Mouse (Mus musculus) adrenal gland, adult 18-20 months (tissue): Measurements from ENCODE around the gene Dclre1b. TPM values are rescaled to one million over a fixed set of nuclear protein-coding genes. Genes with fewer than 3 reads are reported as not detected.
"Not testable (repeated sequence)": the region's sequence is repeated elsewhere in the genome, so short reads cannot be mapped to it uniquely, and the experiment has no call there.

Source experiments
- DNase-seq, 2 experiments: peaks; one replicate each; pipeline ENCODE4 v3.0.0; 2021 to 2022; ENCODE audit warnings: low spot score in 2 of 2
- total RNA-seq, 2 experiments: library from RNA; stranded (reverse); gene quantifications; 1 replicate in 1 of 2; 2 replicates in 1 of 2; pipeline ENCODE4 v1.2.3; 2021

Dclre1b gene
- total RNA-seq, 2 experiments from 2014 or later = 11.7 to 14.1 TPM

- DNase-seq = no peak
Measured at GRCm38 (mm10) chr3:103827548-103827947, 18.3 kb upstream of the Dclre1b start.

- no peak for DNase-seq
Measured at GRCm38 (mm10) chr3:103810967-103811366, 1.7 kb upstream of the Dclre1b start.

GRCm38 (mm10) chr3:103809799-103810150, 531 bp upstream of the Dclre1b start:
- DNase-seq = no peak

- no peak for DNase-seq
Measured at GRCm38 (mm10) chr3:103805671-103806070, 3.6 kb downstream of the Dclre1b start.

GRCm38 (mm10) chr3:103802861-103803260, 6.4 kb downstream of the Dclre1b start:
- no peak for DNase-seq

GRCm38 (mm10) chr3:103801631-103802531, 7.4 kb downstream of the Dclre1b start:
- peak; percentile 49 to 52 for DNase-seq

- DNase-seq = no peak
Measured at GRCm38 (mm10) chr3:103799507-103799906, 9.7 kb downstream of the Dclre1b start.

- no peak for DNase-seq
Measured at GRCm38 (mm10) chr3:103796389-103796788, 12.9 kb downstream of the Dclre1b start.

- DNase-seq = no peak
Measured at GRCm38 (mm10) chr3:103792566-103792965, 16.7 kb downstream of the Dclre1b start.

GRCm38 (mm10) chr3:103792111-103792406, 17.2 kb downstream of the Dclre1b start:
- not testable (repeated sequence) for DNase-seq

- DNase-seq = peak; percentile 91
Measured at GRCm38 (mm10) chr3:103791230-103792110, 17.8 kb downstream of the Dclre1b start, which contains the start of gene Hipk1. Hipk1 (minus strand) TSS chr3:103791563.

GRCm38 (mm10) chr3:103790346-103791145, 18.7 kb downstream of the Dclre1b start:
- no peak for DNase-seq

GRCm38 (mm10) chr3:103789891-103790345, 19.3 kb downstream of the Dclre1b start:
- DNase-seq = peak in 1 of 2 experiments; percentile 31

GRCm38 (mm10) chr3:103789096-103789495, 20.1 kb downstream of the Dclre1b start:
- DNase-seq = no peak

GRCm38 (mm10) chr3:103787225-103787624, 22.0 kb downstream of the Dclre1b start:
- no peak for DNase-seq

- DNase-seq = no peak
Measured at GRCm38 (mm10) chr3:103782844-103783609, 26.2 kb downstream of the Dclre1b start.

- no peak for DNase-seq
Measured at GRCm38 (mm10) chr3:103780777-103781176, 28.5 kb downstream of the Dclre1b start.

GRCm38 (mm10) chr3:103780271-103780670, 29.0 kb downstream of the Dclre1b start:
- no peak for DNase-seq

GRCm38 (mm10) chr3:103779183-103779582, 30.1 kb downstream of the Dclre1b start:
- DNase-seq = no peak

GRCm38 (mm10) chr3:103778660-103779059, 30.6 kb downstream of the Dclre1b start:
- no peak for DNase-seq
